Mouse (Mus musculus) embryo, embryonic 11 days (tissue): ENCODE measurements at regions not wholly inside any gene's neighbourhood (a gene's known extent, or its start where the extent isn't known, plus 50 kb on each side); places are given as distances from the start of the nearest gene placed in this dataset.

Experiments
- DNase-seq: peaks from one replicate; pipeline ENCODE4 v3.0.0-alpha.2; 2015

DNA sequence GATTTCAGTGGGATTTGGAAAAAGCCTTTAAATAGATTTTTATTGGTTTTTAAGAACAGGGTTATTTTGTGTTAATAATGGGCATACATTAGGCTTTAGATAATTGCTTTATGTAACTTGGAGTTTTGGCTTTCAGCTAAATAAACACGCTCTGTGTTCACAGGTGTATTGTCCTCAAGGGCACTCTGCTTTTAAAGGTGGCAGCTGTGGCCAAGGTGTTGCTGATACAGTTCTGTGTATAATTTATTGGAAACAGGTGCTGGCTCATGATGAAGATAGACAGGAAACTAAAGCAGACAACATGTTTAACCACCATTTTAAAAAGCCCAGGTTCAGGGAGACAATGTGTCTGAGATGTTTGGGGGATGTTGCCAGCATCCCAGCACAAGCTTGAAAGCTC lies 242.3 kb upstream of the Lrtm1 start:
- DNase-seq: no peak

GRCm38 (mm10) chr14:28777791-28778190 lies 240.2 kb upstream of the Lrtm1 start:
- no peak for DNase-seq

DNA sequence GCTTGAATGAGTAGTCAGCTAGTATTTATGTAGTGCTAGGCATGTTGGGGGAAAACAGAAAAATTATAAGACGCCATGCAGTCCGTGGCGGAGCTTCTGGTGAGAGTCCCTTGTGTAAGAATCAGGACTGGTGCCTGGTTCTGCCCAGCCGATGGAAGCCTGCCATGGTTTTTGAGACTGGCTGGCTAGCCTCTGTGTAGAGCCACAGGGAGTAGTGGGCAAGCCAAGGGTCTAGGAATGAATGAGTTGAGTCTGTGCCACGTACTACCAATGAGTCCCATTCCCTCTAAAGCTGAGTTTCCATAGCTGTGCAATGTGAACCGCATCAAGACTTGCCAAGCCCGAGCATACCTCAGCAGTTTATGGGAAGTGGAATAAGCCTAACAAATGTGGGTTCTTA lies 236.3 kb upstream of the Lrtm1 start:
- no peak for DNase-seq

DNA sequence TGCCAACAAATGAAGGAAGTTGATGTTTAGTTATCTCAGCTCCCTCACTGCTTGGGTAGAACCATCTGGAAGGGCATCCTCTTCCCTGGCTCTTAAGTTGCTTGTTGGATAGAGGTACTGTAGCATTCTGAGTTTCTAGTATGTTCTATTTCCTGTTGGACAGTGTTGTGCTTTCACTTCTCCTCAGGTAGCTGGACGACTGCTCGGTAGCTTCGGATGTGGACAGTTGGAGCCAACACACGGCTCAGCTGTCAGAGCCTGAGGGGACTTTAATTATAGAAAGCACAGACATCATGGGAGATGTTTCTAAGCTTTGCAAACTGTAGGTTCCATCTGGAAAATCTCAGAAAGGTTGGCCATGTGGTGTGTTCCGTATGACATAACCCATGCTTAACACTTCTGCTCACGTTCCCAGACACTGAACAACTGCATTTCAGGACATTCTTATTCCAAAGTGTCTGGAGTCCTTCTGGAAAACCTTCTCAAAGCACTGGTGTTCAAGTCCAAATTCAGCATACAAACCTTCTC lies 233.8 kb upstream of the Lrtm1 start:
- no peak for DNase-seq

DNA sequence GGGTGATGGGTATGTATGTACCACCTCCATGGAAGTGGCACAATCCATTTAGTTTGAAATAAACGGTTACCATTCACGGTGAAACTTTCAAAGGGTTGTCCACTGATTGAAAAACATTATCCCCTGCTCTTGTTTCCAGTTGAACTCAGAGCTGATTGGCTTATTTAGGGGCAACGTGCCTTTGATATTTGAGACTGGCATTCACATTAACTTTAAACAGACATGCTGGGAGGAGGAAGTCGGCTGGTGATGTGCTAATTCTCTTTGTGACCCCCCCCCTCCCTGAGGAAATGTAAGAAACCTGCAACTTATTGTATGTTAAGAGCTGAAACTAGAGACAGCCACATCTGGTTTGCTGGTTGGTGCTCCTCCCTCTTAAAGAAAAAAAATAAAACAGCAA lies 219.7 kb upstream of the Lrtm1 start:
- peak; percentile 75 for DNase-seq

DNA sequence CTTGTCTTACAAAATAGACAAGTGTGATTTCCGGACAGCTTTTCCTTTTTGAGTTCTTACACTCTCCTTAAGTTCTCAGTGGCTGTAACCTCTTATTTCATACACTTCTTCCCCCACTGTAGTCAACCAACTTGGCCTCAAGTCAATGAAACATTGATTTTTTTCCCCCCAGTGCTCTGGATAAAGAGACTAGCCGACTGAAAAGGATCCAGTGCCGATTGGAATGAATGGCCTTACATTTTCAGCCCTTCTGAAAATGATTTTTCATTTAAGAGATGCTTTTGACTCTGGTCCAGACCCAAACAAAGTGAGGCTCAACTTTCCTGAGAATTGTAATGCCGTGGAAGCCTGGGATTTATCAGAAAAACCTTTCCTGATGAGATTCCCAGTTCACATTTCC lies 216.3 kb upstream of the Lrtm1 start:
- DNase-seq: no peak

DNA sequence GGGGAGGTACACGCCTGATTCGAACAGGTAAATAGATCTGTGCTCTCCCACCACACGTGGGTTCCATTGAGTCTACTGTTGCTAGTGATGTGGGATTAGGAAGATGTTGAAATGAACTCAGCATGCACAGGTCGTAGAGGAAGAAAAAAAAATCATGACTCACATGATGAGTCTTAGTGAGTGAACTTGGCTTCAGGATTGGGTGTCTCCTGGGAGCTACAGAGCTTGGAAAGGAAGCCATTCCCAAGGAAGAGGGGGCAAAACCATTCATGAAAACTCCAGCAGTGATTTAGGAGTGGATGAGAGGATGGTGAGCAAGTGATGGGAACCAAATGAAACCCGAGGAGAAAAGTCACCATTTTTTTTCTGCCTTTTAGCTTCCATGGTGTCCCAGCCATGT lies 215.9 kb upstream of the Lrtm1 start:
- DNase-seq: no peak

DNA sequence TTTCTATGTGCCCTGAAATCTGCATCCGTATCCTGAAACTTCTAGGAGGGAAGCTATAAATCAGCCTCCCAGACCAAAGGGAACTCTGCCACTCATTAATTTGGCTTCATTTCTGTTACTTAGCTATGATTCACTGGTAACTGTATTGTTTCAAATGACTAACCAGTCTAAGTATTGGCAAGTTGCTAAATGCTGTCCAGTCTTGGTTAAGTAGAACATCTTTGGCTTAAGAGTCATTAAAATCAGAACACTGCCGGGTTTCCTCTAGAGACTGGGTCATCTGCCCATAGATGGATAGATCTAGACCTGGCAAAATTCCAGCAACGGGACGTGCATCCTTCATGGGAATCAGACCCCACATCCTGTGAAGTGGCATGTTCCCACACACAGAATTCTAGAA lies 209.9 kb upstream of the Lrtm1 start:
- DNase-seq: no peak

DNA sequence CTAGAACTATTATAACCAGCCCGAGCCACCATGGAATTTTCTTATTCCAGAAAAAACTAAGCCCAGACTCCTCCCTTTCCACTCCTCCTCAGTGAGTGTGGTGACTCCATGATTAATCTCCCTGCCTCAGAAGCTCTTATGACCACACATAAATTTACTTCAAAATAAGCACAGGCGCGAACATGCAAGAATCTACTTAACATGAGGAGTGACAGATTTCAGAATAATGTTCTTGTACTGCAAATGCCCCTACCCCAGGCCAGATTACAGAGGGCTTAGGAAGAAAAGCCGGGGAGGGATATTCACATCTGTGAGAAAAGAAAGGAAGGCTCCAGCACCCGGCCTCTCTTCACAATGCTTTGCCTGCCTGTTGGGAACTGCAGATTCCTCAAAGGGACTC lies 208.7 kb upstream of the Lrtm1 start:
- DNase-seq: peak; percentile 32

- no peak for DNase-seq
Measured at GRCm38 (mm10) chr14:28820970-28821369, 197.0 kb upstream of the Lrtm1 start.

DNA sequence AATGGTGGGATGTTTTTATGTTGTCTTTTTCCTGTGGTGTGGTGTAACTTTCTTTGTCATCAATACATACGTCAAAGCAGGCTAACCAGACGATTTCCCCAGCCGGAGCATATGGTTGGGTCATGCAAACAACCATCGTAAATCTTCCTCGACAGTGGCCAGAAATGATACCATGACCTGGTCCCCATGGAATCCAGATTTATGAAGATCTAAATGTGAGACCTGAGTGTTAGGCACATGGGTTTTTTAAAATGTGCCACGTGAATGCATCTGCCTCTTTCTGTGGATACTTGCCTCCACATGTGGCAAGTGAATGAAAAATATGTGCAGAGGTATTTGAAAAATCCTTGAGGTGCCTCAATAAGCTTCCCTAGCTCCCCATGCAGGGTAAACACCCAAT lies 190.8 kb upstream of the Lrtm1 start:
- peak; percentile 74 for DNase-seq

DNA sequence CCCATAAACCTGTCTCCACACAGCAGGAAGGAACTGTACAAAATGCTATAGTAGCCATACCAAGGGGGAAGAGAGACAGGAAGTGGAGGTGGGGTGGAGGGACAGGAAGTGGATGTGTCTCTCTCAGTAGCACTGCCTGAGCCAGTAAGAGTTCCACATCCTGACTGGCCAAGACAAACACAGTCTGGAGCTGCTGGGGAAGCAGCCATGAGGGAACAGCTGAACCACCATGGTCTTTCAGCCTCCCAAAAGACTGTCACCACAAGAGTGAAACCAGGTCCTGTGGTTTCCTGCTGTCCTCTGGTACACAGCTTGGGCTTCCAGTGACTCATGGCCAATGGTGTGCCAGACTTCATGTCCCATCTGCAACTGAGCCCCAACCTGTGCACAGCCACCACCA lies 180.9 kb upstream of the Lrtm1 start:
- no peak for DNase-seq

- no peak for DNase-seq
Measured at GRCm38 (mm10) chr14:28848831-28849590, 169.0 kb upstream of the Lrtm1 start.
